Mouse (Mus musculus) bone marrow macrophage, adult 2 months (primary cell): ENCODE measurements around the gene Angpt4.

ENCODE experiments used
- CTCF ChIP-seq: IDR thresholded peaks from 2 replicates; pipeline ENCODE4 v1.5.1; 2012; ENCODE audit warnings: low read depth, mild to moderate bottlenecking, low read length, moderate library complexity
- POLR2A ChIP-seq: IDR thresholded peaks from 2 replicates; pipeline ENCODE4 v1.6.1; 2012; ENCODE audit warnings: mild to moderate bottlenecking, low read depth, low read length, borderline replicate concordance

DNA sequence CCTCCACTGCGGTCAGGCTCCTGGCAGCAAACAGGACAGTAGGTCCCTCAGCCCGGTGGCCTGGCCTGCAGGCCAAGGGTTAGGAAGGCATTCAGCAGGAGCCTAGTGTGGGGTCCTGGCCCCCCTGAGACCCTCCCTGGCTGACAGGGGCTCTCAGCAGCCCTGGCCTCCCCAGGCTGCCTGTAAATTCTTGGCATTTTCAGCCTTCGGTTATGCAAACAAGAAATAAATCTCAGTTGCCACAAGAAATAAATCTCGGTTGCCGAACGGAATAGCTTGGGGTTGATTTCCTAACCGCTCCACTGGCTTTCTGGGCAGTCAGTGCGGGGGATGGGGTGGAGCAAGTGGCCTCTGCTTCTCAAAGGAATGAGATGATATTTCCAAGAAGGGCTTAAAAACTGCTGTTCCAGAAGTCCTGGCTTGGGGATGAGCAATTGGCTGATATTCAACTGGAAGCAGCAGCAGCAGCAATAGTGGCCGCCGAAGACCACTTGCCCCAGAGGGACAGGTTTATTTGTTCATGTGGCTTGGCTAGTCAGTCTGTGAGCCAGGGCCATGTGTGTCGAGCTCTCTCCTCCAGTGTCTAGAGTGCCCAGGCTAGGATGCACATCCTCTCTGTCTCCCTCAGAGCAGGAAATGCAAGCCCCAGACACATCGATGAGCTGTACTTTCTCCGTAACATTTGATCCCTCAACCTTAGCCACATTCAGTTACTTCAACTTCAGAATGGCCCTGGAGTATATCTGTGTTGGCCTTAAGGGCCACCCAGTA lies 5.2 kb downstream of the Angpt4 start:
- no peak for TF ChIP-seq CTCF
- TF ChIP-seq POLR2A = no peak
